Mouse (Mus musculus): ENCODE data around the gene Tsen34. TPM values are rescaled to one million over a fixed set of nuclear protein-coding genes. Genes with fewer than 3 reads are reported as not detected.
"Not testable (repeated sequence)": the region's sequence is repeated elsewhere in the genome, so short reads cannot be mapped to it uniquely, and the experiment has no call there.

The Tsen34 gene
- polyA plus RNA-seq, 1 experiment, result 60.6 TPM

- H3K9me3 ChIP-seq (replicated peaks; ENCODE audit: control insufficient read depth, insufficient read depth, low read length, poor library complexity, severe bottlenecking), result no peaks in the 10 kb centered on the region
- H3K36me3 ChIP-seq (ENCODE audit: control insufficient read depth, insufficient read depth, low read length, poor library complexity, severe bottlenecking), result peaks cover 52% of the 10 kb centered on the region
- peak overlapping the region; percentile 59 for H3K9ac ChIP-seq (ENCODE audit: low read depth, poor library complexity, severe bottlenecking)
- peak overlapping the region; percentile 52; the same call in 1 of the 2 replicates for H3K27ac ChIP-seq (ENCODE audit: insufficient read depth, low read length)
- TF ChIP-seq CTCF (IDR thresholded peaks at IDR 0.05; ENCODE audit: low read depth, low read length), result no peak
- no peak for TF ChIP-seq EP300 (IDR thresholded peaks at IDR 0.05; ENCODE audit: insufficient read depth, low read depth, low read length)
- no peak for TF ChIP-seq POLR2A (IDR thresholded peaks at IDR 0.05; ENCODE audit: insufficient read depth, low read length)
- H3K4me1 ChIP-seq (ENCODE audit: control insufficient read depth, insufficient read depth, low read length), result no peaks in the 10 kb centered on the region
- H3K27me3 ChIP-seq (ENCODE audit: control insufficient read depth, insufficient read depth, low read length, poor library complexity, severe bottlenecking), result no peaks in the 10 kb centered on the region
- peak overlapping the region; percentile 38 for H3K4me3 ChIP-seq (ENCODE audit: low read depth, low read length)
Measured at GRCm38 (mm10) chr7:3703148-3703878, 10.7 kb downstream of the Tsen34 start.

GRCm38 (mm10) chr7:3703879-3704441 lies 11.3 kb downstream of the Tsen34 start, which contains the start of gene Rps9:
TSS of gene Rps9 (plus strand) at chr7:3703993.
- Histone ChIP-seq H3K4me3 (ENCODE audit: low read depth, low read length) (peak within 1 kb of the TSS; percentile 84), H3K4me1 (ENCODE audit: control insufficient read depth, insufficient read depth, low read length) (no peaks in the 10 kb centered on the region), H3K36me3 (ENCODE audit: control insufficient read depth, insufficient read depth, low read length, poor library complexity, severe bottlenecking) (peaks cover 52% of the 10 kb centered on the region), H3K9me3 (replicated peaks; ENCODE audit: control insufficient read depth, insufficient read depth, low read length, poor library complexity, severe bottlenecking) (no peaks in the 10 kb centered on the region), H3K27me3 (ENCODE audit: control insufficient read depth, insufficient read depth, low read length, poor library complexity, severe bottlenecking) (no peaks in the 10 kb centered on the region), H3K27ac (ENCODE audit: insufficient read depth, low read length) (peak within 1 kb of the TSS; percentile 80), H3K9ac (ENCODE audit: low read depth, poor library complexity, severe bottlenecking) (peak within 1 kb of the TSS; percentile 92)
- TF ChIP-seq EP300 (IDR thresholded peaks at IDR 0.05; ENCODE audit: insufficient read depth, low read depth, low read length) (no peak), CTCF (IDR thresholded peaks at IDR 0.05; ENCODE audit: low read depth, low read length) (no peak), POLR2A (IDR thresholded peaks at IDR 0.05; ENCODE audit: insufficient read depth, low read length) (peak; percentile 100)

GRCm38 (mm10) chr7:3704475-3704874 lies 11.8 kb downstream of the Tsen34 start:
- TF ChIP-seq CTCF (IDR thresholded peaks at IDR 0.05; ENCODE audit: low read depth, low read length) (no peak), EP300 (IDR thresholded peaks at IDR 0.05; ENCODE audit: insufficient read depth, low read depth, low read length) (no peak), POLR2A (IDR thresholded peaks at IDR 0.05; ENCODE audit: insufficient read depth, low read length) (no peak)
- Histone ChIP-seq H3K36me3 (ENCODE audit: control insufficient read depth, insufficient read depth, low read length, poor library complexity, severe bottlenecking) (peaks cover 49% of the 10 kb centered on the region), H3K9ac (ENCODE audit: low read depth, poor library complexity, severe bottlenecking) (peak overlapping the region; percentile 92), H3K27ac (ENCODE audit: insufficient read depth, low read length) (peak overlapping the region; percentile 80), H3K27me3 (ENCODE audit: control insufficient read depth, insufficient read depth, low read length, poor library complexity, severe bottlenecking) (no peaks in the 10 kb centered on the region), H3K9me3 (replicated peaks; ENCODE audit: control insufficient read depth, insufficient read depth, low read length, poor library complexity, severe bottlenecking) (no peaks in the 10 kb centered on the region), H3K4me3 (ENCODE audit: low read depth, low read length) (peak overlapping the region; percentile 84), H3K4me1 (ENCODE audit: control insufficient read depth, insufficient read depth, low read length) (no peaks in the 10 kb centered on the region)

GRCm38 (mm10) chr7:3705461-3705860 lies 12.8 kb downstream of the Tsen34 start:
- H3K9me3 ChIP-seq (replicated peaks; ENCODE audit: control insufficient read depth, insufficient read depth, low read length, poor library complexity, severe bottlenecking); H3K27me3 ChIP-seq (ENCODE audit: control insufficient read depth, insufficient read depth, low read length, poor library complexity, severe bottlenecking); H3K4me1 ChIP-seq (ENCODE audit: control insufficient read depth, insufficient read depth, low read length): not testable (repeated sequence)
- Histone ChIP-seq H3K27ac (ENCODE audit: insufficient read depth, low read length) (peak overlapping the region; percentile 84), H3K4me3 (ENCODE audit: low read depth, low read length) (peak overlapping the region; percentile 88), H3K36me3 (ENCODE audit: control insufficient read depth, insufficient read depth, low read length, poor library complexity, severe bottlenecking) (peaks cover 45% of the 10 kb centered on the region), H3K9ac (ENCODE audit: low read depth, poor library complexity, severe bottlenecking) (peak overlapping the region; percentile 92)

GRCm38 (mm10) chr7:3705911-3706310 lies 13.2 kb downstream of the Tsen34 start:
- Histone ChIP-seq H3K4me3 (ENCODE audit: low read depth, low read length) (peak overlapping the region; percentile 88), H3K4me1 (ENCODE audit: control insufficient read depth, insufficient read depth, low read length) (no peaks in the 10 kb centered on the region), H3K27ac (ENCODE audit: insufficient read depth, low read length) (peak overlapping the region; percentile 84), H3K36me3 (ENCODE audit: control insufficient read depth, insufficient read depth, low read length, poor library complexity, severe bottlenecking) (peaks cover 44% of the 10 kb centered on the region), H3K9ac (ENCODE audit: low read depth, poor library complexity, severe bottlenecking) (peak overlapping the region; percentile 92), H3K27me3 (ENCODE audit: control insufficient read depth, insufficient read depth, low read length, poor library complexity, severe bottlenecking) (no peaks in the 10 kb centered on the region), H3K9me3 (replicated peaks; ENCODE audit: control insufficient read depth, insufficient read depth, low read length, poor library complexity, severe bottlenecking) (no peaks in the 10 kb centered on the region)
- TF ChIP-seq EP300 (IDR thresholded peaks at IDR 0.05; ENCODE audit: insufficient read depth, low read depth, low read length), result no peak
- TF ChIP-seq POLR2A (IDR thresholded peaks at IDR 0.05; ENCODE audit: insufficient read depth, low read length), result no peak
- no peak for TF ChIP-seq CTCF (IDR thresholded peaks at IDR 0.05; ENCODE audit: low read depth, low read length)

GRCm38 (mm10) chr7:3706343-3706934 lies 13.8 kb downstream of the Tsen34 start:
- Histone ChIP-seq H3K27me3 (ENCODE audit: control insufficient read depth, insufficient read depth, low read length, poor library complexity, severe bottlenecking) (no peaks in the 10 kb centered on the region), H3K36me3 (ENCODE audit: control insufficient read depth, insufficient read depth, low read length, poor library complexity, severe bottlenecking) (peaks cover 41% of the 10 kb centered on the region), H3K9me3 (replicated peaks; ENCODE audit: control insufficient read depth, insufficient read depth, low read length, poor library complexity, severe bottlenecking) (no peaks in the 10 kb centered on the region), H3K9ac (ENCODE audit: low read depth, poor library complexity, severe bottlenecking) (peak overlapping the region; percentile 92), H3K27ac (ENCODE audit: insufficient read depth, low read length) (peak overlapping the region; percentile 84), H3K4me1 (ENCODE audit: control insufficient read depth, insufficient read depth, low read length) (no peaks in the 10 kb centered on the region), H3K4me3 (ENCODE audit: low read depth, low read length) (peak overlapping the region; percentile 88)
- no peak for TF ChIP-seq CTCF (IDR thresholded peaks at IDR 0.05; ENCODE audit: low read depth, low read length)
- TF ChIP-seq POLR2A (IDR thresholded peaks at IDR 0.05; ENCODE audit: insufficient read depth, low read length), result no peak
- no peak for TF ChIP-seq EP300 (IDR thresholded peaks at IDR 0.05; ENCODE audit: insufficient read depth, low read depth, low read length)
